Mouse (Mus musculus): ENCODE results near the gene Map3k1. TPM values are rescaled to one million over a fixed set of nuclear protein-coding genes. Genes with fewer than 3 reads are reported as not detected.
A peak's percentile ranks its signal among the peaks of the same experiment; 100 is the strongest.
"Not testable (repeated sequence)": the region's sequence is repeated elsewhere in the genome, so short reads cannot be mapped to it uniquely, and the experiment has no call there.

Gene Map3k1
- total RNA-seq, 1 experiment from 2014 or later = 38.5 TPM

DNA sequence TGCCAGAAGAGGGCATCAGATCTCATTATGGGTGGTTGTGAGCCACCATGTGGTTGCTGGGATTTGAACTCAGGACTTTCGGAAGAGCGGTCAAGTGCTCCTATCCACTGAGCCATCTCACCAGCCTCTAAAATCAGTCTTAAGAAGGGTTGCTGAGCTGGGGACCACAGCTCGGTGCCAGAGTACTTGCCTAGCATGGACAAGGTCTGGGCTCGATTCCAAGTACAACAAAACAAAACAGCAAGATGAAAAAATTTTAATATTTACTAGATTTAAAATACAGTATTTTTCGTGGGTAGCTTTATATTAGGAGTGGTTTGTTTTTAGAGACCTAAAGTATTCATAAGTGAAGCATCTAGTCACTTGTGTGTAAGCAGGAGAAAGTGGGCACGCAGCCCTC lies 55.5 kb downstream of the Map3k1 start:
- ATAC-seq (replicated peaks; ENCODE audit: low read depth, poor library complexity, severe bottlenecking) = no peak

DNA sequence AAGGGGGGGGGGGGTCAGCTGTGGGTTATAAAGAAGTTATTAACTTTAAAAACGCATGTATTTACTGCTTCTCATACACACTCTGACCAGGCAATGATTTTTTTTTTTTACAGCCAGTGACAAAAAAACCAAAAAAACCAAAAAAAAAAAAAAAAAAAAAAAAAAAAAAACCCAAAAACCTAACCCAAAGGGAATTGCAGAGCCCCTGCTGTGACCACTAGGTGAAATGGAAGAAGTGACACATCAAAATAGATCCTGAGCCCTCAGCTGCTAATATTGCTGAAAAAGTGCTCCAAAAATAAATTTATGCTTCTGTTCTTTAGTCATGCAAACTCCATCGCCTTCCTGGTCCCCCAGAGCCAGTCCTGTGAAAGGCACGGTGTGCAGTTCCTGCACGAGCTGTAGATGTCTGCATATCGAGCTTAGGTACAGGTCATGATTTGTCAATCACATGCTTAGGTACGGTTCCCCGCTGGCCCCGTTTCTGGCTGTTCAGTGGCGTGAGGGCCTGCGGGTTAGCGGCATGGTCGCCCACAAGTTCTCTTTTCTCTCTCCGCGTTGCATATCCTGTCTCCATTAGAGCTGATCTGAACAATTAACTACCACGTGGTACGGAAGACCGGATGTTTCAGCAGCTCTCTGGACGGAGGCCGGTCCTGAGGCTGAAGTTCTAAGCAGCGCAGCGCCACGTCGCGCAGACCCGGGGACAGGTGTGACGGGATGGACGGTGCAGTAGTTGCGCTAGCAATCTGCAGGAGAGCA lies 60.3 kb downstream of the Map3k1 start:
- ATAC-seq (replicated peaks; ENCODE audit: low read depth, poor library complexity, severe bottlenecking) = no peak

DNA sequence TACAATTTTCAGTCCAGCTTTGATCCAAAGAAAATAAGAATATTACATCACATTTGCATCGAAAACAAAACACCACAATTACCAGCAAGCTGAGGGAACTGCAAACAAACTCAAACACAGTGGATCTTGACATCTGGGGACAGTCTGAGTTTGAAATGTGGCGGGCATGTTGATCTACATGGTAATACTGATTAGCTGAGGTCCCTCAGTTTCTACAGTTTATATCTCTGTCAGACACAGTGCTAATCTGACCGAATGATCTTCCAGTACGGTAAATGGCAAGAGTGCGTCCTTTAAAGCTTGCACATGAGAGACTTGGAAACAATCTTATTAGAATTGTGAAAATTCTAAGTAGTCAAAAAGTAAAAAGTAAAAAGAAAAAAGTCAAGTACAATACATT lies 62.0 kb downstream of the Map3k1 start:
- ATAC-seq (replicated peaks; ENCODE audit: low read depth, poor library complexity, severe bottlenecking) = no peak

DNA sequence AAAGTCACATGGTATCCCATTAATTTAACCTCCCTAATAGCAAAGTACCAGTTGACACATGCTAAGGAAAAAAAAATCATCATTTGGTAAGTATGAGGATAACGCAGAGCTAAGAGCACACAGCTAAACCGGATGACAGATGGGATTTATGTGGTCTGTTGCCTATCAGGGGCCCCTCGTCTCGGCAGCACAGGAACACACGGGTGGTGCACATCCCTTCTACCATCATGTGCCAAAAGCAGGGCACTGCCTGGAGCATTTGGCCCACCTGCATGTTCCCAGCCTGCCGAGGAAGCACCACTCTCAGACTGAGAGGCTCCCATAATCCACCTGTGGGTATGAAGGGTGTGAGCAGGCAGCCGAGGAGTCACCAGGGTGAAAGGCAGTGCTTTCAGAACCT lies 63.6 kb downstream of the Map3k1 start:
- ATAC-seq (replicated peaks; ENCODE audit: low read depth, poor library complexity, severe bottlenecking) = no peak

DNA sequence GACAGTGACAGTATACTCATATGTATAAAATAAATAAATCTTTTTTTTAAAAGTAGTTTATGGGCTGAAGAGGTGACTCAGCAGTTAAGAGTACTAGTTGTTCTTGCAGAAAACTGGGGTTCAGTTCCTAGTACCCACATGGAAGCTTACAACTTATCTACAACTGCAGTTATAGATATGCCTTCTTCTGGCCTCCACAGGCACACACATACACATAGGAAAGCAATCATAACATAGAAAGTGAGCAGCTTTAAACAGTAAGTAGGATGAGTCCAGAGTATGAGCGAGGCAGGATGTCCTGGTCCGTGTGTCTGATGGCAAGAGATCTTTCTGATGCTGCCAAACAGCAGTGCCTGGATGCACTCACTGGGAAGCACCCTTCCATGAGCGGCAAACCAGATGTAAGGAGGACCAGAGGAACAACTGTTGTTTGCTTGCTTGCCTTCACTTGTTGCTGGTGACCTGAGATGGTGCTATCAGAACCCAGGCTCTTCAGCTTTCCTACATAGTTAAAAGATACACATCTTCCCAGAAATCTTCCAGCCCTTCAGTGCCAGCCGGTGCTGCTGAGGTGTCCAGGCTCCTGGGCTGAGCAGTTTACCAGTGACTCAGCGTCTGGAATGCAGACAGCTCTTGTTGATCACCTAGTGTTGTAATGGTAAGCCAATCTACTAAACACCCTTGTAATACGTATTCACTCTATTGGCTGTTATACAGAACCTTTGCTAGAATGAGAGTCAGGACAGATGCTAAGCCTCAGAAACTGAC lies 64.4 kb downstream of the Map3k1 start:
- ATAC-seq (replicated peaks; ENCODE audit: low read depth, poor library complexity, severe bottlenecking) = no peak

DNA sequence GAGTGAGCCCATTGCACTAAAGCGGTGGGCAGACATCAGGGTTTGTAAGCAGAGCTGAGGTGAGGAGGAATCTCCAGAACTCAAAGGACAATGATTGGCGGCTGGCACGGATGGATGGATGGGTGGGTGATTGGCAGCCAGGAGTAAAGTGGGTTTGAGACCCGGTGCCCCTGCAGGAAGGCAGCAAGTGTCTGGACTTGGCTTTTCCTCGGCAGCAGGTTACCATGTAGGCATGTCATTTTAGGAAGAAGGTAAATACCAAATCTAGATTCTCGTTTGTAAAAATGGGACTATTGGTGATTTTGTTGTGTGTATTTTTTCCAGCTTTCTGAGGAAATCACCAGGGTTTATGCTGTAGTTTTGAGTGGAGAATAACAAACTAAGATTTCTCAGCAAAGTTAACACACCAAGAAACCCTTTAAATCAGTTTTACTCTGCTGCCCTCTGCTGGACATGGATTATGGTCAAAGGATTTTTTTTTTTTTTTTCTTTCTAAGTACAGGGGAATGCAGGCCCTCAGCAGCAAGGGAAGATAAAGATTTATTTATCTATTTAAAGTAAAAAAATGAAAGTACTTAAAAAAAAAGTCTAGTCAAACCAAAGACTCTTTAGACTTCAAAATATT lies 66.7 kb downstream of the Map3k1 start:
- ATAC-seq (replicated peaks; ENCODE audit: low read depth, poor library complexity, severe bottlenecking) = peak; percentile 73

DNA sequence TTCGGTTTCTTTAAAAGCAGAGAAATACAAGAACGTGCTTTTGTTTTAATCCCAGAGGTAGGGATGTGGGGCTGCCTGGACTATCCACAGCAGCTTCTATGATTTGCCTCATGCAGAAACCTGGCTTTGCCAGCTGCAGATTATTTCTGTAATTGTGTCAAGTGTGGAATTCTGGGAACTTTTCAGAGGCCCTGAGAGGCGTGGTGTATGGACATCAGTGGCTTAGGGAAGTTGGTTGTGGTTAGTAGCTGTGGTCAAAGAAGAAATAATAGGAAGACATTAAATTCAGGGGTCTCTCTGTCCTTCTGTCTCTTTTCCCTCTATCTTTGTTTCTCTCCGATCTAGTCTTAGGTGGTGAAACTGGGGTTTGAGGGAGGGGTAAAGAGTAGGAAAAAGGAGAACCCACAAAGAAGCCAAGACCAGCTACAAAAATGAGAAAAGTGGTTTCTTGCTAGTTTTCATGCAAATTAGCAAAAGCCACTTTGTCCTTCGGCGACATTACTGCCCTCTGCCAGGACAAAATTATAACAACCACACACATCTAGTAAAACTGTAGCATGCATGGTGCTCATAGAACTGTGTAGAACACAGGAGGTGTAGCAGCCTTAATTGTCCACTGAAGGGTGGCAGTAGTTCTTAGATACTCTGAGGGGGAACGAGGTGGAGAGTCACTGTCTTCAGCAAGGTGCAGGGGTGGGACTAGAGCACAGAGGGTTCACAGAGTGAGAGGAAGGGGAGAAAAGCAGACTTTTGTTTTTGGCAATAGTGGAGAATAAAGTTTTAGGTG lies 67.4 kb downstream of the Map3k1 start:
- ATAC-seq (replicated peaks; ENCODE audit: low read depth, poor library complexity, severe bottlenecking) = peak; percentile 40

DNA sequence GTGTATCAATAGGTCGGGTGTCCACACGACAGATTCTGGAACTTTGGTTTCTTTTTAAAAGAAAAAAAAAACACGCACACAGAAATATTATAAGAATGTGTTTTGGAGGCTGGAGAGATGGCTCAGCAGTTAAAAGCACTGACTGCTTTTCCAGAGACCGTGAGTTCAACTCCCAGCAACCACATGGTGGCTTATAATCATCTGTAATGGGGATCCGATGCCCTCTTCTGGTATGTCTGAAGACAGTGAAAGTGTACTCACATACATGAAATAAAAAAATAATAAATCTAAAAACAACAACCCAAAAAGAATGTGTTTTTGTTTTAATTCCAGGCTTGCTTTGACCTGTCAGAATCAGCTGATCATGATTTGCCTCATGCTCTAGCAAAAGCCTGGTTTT lies 81.9 kb downstream of the Map3k1 start:
- ATAC-seq (replicated peaks; ENCODE audit: low read depth, poor library complexity, severe bottlenecking) = no peak

DNA sequence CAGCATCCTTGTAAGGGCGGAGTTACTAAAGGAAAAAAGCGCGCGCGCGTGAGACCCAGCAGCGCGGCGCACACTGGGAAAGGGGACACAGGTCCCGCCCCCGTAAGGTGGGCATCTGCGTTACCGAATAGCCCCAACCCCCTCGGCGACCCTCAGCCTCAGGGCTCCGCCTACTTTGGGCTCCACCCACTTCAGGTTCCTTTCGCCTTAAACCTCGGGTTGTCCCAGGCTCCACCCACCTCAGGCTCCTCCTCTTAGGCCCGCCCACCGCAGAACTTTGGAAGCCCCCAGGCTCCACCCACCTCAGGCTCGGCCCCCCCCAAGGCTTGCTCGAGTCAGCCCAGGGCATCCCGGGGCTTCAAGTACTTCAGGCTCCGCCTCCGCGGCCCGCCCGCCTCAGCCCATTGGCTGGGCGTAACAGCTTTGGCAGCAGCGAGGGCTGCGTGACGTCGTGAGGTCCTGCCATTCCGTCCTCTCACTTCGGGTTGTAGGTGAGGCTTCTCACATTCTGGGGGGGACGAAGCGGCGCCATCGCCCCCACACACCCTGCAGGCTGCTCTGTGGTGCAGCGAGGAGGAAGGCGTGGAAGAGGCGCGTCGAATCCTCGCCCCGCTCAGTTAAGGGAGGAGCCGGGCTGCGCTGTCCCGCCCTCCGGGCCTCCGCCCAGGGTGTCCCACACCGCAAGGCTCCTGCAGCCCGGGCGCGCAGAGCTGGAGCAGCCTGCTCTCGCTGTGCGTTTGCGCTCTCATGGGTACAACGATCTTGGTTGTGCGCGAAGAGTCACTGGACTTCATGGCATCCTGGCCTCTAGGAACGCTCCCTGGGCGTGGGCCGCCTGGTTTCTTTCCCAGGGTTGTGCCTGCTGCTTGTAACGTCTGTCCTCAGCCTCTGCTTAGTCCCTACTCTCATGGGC lies 83.4 kb downstream of the Map3k1 start:
- ATAC-seq (replicated peaks; ENCODE audit: low read depth, poor library complexity, severe bottlenecking) = peak; percentile 90

DNA sequence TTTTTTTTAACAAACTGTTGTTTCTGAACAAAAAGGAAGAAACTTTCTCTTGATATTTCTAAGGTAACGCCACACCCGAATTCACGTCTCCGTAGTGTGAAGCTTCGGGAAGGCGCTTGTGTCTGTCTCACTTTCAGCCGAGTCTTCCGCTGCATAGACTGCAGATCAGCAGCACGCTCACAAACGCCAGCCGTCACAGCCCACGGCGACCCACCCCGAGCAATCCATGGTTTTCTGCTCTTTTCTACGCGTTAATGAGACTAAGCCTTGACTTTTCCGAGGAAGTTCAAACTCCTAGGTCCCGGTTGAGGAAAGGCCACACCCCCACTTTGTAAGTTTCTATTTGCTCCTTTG lies 84.0 kb downstream of the Map3k1 start:
- no peak for ATAC-seq (replicated peaks; ENCODE audit: low read depth, poor library complexity, severe bottlenecking)

DNA sequence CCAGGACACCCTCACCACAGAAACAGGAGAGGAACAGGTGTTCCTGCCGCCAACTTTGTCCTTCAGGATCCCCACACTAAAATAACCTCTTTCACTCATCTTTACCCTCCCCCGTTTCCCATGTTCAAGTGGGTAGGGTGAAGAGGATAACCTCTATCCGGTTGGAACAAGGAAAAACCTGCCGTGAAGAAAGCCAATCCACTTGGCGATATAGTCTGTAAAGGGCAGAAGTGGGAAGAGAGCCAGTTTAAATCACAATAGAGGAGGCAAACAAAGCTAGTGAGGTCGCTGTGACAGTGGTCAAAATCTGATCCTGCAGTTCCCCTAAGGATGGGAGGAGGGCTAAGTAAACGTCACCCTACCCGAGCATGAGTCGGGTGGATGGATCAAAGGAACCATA lies 89.1 kb downstream of the Map3k1 start:
- no peak for ATAC-seq (replicated peaks; ENCODE audit: low read depth, poor library complexity, severe bottlenecking)

DNA sequence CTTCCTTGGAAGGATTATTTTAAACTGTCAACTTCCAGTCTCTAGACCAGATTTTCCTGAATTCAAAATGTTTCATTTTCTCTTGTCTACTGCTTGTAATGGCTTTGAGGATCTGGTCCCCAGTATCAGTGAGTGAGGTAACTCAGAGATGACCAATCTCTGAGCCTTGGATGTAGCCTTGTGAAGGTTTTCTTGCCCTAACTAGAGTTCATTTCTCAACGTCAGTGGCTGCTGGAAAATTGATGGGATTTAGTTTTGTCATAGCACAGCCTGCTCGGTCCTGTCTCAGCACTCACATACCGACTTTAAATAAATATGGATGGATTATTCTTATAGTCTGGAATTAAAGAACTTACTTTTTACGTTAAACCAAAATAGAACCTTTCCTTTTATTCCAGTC lies 98.3 kb downstream of the Map3k1 start:
- no peak for ATAC-seq (replicated peaks; ENCODE audit: low read depth, poor library complexity, severe bottlenecking)

DNA sequence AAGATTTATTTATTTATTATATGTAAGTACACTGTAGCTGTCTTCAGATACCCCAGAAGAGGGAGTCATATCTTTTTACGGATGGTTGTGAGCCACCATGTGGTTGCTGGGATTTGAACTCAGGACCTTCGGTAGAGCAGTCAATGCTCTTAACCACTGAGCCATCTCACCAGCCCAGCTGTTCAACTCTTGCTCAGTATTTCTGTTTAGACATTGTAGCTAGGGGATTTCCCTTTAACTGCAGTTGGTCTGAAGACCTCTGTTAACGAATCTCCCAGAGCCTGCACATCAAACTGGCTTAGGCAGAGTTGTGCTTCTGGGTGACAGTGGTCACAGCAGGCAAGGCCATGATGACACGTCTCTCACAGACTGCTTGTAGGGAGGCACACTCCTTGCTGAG lies 104.8 kb downstream of the Map3k1 start:
- ATAC-seq (replicated peaks; ENCODE audit: low read depth, poor library complexity, severe bottlenecking) = not testable (repeated sequence)

DNA sequence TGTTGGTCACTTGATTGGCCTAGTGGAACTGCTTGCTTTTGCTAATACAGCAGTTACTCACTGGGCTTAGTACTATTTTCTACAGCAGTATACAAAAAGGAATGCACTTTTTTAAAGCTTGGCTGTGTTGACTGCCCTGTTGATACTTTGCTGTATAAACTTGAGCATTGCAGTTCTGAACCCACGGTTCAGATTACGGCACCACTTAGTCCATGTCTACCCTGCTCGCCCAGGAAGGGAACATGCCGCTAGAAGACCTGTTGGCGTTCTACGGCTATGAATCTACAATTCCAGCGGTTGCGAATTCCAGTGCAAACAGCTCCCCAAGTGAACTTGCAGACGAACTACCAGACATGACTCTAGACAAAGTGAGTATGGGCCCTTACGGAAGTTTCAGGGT lies 105.4 kb downstream of the Map3k1 start:
- no peak for ATAC-seq (replicated peaks; ENCODE audit: low read depth, poor library complexity, severe bottlenecking)

Other genes with a start within 250 kb of the Map3k1 start
- gene Gm10198, start 216.2 kb downstream of the Map3k1 start, total RNA-seq (2017) = not detected in 2 replicates
- gene Mier3, start 128.0 kb downstream of the Map3k1 start, total RNA-seq (2017) = 68.1 and 77.3 TPM in 2 replicates

Measured in common myeloid progenitor, adult 5-6 weeks (primary cell).